Mouse (Mus musculus): Measurements from ENCODE around the gene Onecut1.

DNA sequence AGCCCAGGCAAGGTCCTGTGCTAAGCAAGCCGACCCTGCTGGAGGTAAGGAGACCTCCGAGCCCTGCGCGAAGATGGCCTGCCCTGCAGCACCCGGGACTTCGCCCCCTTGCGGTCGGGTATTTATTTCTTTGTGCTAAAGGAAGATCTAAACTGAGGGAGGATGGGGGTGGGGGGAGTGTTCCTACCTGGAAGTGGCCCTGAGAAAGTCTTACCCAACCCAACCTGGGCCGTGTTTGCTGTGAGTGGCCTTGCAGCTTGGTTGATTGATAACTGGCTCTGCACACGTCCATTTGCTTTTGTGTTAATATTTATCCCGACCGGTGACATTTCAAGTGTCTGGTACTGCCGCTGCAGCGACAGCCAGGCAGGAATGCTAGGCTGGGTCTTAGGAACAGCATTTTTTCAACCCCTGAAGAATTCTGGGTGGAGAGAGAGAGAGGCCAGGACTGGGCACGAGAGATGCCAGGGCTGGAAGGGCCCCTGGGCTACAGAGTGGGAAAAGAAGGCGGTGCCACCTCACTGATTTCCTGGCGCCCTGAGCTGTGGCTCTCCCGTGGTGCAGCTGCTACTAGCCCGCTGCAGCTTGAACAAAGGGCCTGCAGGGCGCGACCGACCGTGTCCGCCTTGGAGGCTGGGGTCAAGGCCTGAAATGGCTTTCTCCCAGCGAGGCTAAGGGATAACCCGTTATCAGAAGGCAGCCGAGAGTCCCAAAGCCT, 5.0 kb downstream of the Onecut1 start:
- TF ChIP-seq ZC3H11A (IDR thresholded peaks at IDR 0.05; ENCODE audit: borderline replicate concordance, low read depth, low read length) (no peak), CHD2 (IDR thresholded peaks at IDR 0.05; ENCODE audit: low read depth, low read length) (no peak), HCFC1 (IDR thresholded peaks at IDR 0.05; ENCODE audit: borderline replicate concordance, insufficient read depth, low read length) (no peak), ZNF384 (IDR thresholded peaks at IDR 0.05; ENCODE audit: low read depth, low read length) (no peak), MAFK (IDR thresholded peaks at IDR 0.05; ENCODE audit: insufficient read depth, low read depth, low read length) (no peak)

All from ES-E14 (cell line).